Mouse (Mus musculus) embryonic facial prominence, embryonic 11.5 days (tissue): Measurements from ENCODE around the gene Atpif1. TPM values are rescaled to one million over a fixed set of nuclear protein-coding genes. Genes with fewer than 3 reads are reported as not detected.
"Not testable (repeated sequence)": the region's sequence is repeated elsewhere in the genome, so short reads cannot be mapped to it uniquely, and the experiment has no call there.

Source experiments
- ATAC-seq: fragments of 200-750 bp; cut with Nextera tagmentation; replicated peaks from 2 replicates; pipeline ENCODE4 v1.8.0; 2017; ENCODE audit warnings: low read depth; ENCODE audit not compliant: insufficient number of reproducible peaks, low FRiP score, low TSS enrichment
- DNase-seq: peaks from one replicate; pipeline ENCODE4 v3.0.0-alpha.2; 2015; ENCODE audit warnings: low spot score
- H3K27ac ChIP-seq: fragments of 300-500 bp; sonication (generic); replicated peaks from 2 replicates; pipeline ENCODE4 v1.5.1; 2014; ENCODE audit warnings: mild to moderate bottlenecking, low read depth, low read length, control low read depth
- H3K27me3 ChIP-seq: fragments of 300-500 bp; sonication (generic); 2 replicates; pipeline ENCODE4 v1.6.1; 2014; ENCODE audit warnings: mild to moderate bottlenecking, low read length, moderate library complexity, mixed read lengths; ENCODE audit not compliant: control insufficient read depth, insufficient read depth
- H3K36me3 ChIP-seq: fragments of 300-500 bp; sonication (generic); replicated peaks from 2 replicates; pipeline ENCODE4 v1.6.1; 2014; ENCODE audit warnings: low read depth, mild to moderate bottlenecking, low read length, moderate library complexity, mixed read lengths; ENCODE audit not compliant: control insufficient read depth, insufficient read depth
- H3K4me1 ChIP-seq: fragments of 300-500 bp; sonication (generic); 2 replicates; pipeline ENCODE4 v1.6.1; 2014; ENCODE audit warnings: low read length, mixed read lengths; ENCODE audit not compliant: control insufficient read depth, insufficient read depth
- H3K4me2 ChIP-seq: fragments of 300-500 bp; sonication (generic); 2 replicates; pipeline ENCODE4 v1.6.1; 2014; ENCODE audit warnings: low read depth, mild to moderate bottlenecking, control low read depth, low read length, moderate library complexity
- H3K4me3 ChIP-seq: fragments of 300-500 bp; sonication (generic); 2 replicates; pipeline ENCODE4 v1.5.1; 2014; ENCODE audit warnings: low read depth, low read length, control low read depth
- H3K9ac ChIP-seq: fragments of 300-500 bp; sonication (generic); replicated peaks from 2 replicates; pipeline ENCODE4 v1.6.1; 2014; ENCODE audit warnings: mild to moderate bottlenecking, control low read depth, low read length
- H3K9me3 ChIP-seq: fragments of 300-500 bp; sonication (generic); replicated peaks from 2 replicates; pipeline ENCODE4 v1.6.1; 2016; ENCODE audit warnings: mild to moderate bottlenecking, low read length, inconsistent platforms, mixed read lengths; ENCODE audit not compliant: control insufficient read depth
- WGBS: fragments of 180-500 bp; shearing (Covaris S2); extraction: QIAGEN DNeasy Blood & Tissue Kit; methylation state at CpG from one replicate; pipeline ENCODE4 v1.1.7; 2014; 5-methylcytosine and 5-hydroxymethylcytosine counted together
- polyA plus RNA-seq: library from polyadenylated mRNA; unstranded; fragments of >200 nt; fragmentation: Nextera tagmentation; extraction: Ambion mirVana; gene quantifications from 2 replicates; pipeline ENCODE4 v1.2.1, GENCODE M21; 2014

Gene Atpif1
- polyA plus RNA-seq, 1 experiment from 2014 or later: 1,125 TPM

- Histone ChIP-seq H3K4me2 (no peak overlapping the region), H3K9ac (no peak overlapping the region), H3K27ac (no peak overlapping the region), H3K27me3 (no peaks in the 10 kb centered on the region), H3K4me1 (no peaks in the 10 kb centered on the region), H3K36me3 (no peaks in the 10 kb centered on the region), H3K4me3 (no peak overlapping the region), H3K9me3 (no peaks in the 10 kb centered on the region)
- DNase-seq (no peak), ATAC-seq (no peak)
- WGBS: 80% methylated on average over 3 of the region's 3 CpGs
Observed at GRCm38 (mm10) chr4:132563261-132563660, 29.8 kb upstream of the Atpif1 start.

GRCm38 (mm10) chr4:132555550-132555949 lies 22.1 kb upstream of the Atpif1 start:
- H3K4me3 ChIP-seq, H3K9ac ChIP-seq, H3K9me3 ChIP-seq, H3K27me3 ChIP-seq, DNase-seq, H3K4me1 ChIP-seq, H3K27ac ChIP-seq, ATAC-seq, H3K4me2 ChIP-seq, H3K36me3 ChIP-seq: not testable (repeated sequence)
- 84% methylated on average over 7 of the region's 7 CpGs for WGBS

- Histone ChIP-seq H3K27ac (no peak overlapping the region), H3K4me2 (no peak overlapping the region), H3K36me3 (peaks cover 12% of the 10 kb centered on the region), H3K4me3 (no peak overlapping the region), H3K9me3 (no peaks in the 10 kb centered on the region), H3K9ac (no peak overlapping the region), H3K27me3 (no peaks in the 10 kb centered on the region), H3K4me1 (no peaks in the 10 kb centered on the region)
- 82% methylated on average over 8 of the region's 8 CpGs for WGBS
- DNase-seq (no peak), ATAC-seq (no peak)
Observed at GRCm38 (mm10) chr4:132554653-132555052, 21.2 kb upstream of the Atpif1 start.

GRCm38 (mm10) chr4:132554221-132554620 lies 20.8 kb upstream of the Atpif1 start:
- Histone ChIP-seq H3K4me2 (no peak overlapping the region), H3K9me3 (no peaks in the 10 kb centered on the region), H3K9ac (no peak overlapping the region), H3K27ac (no peak overlapping the region), H3K4me1 (no peaks in the 10 kb centered on the region), H3K4me3 (no peak overlapping the region), H3K27me3 (no peaks in the 10 kb centered on the region), H3K36me3 (peaks cover 12% of the 10 kb centered on the region)
- no peak for DNase-seq
- no peak for ATAC-seq
- WGBS: 71% methylated on average over 5 of the region's 5 CpGs

- no peak for ATAC-seq
- H3K36me3 ChIP-seq: peaks cover 5% of the 10 kb centered on the region
- H3K4me1 ChIP-seq: no peaks in the 10 kb centered on the region
- no peak overlapping the region for H3K9ac ChIP-seq
- no peaks in the 10 kb centered on the region for H3K9me3 ChIP-seq
- H3K4me2 ChIP-seq: no peak overlapping the region
- no peak overlapping the region for H3K27ac ChIP-seq
- WGBS: 51% methylated on average over 8 of the region's 8 CpGs
- H3K27me3 ChIP-seq: no peaks in the 10 kb centered on the region
- H3K4me3 ChIP-seq: no peak overlapping the region
- peak; percentile 79 for DNase-seq
Observed at GRCm38 (mm10) chr4:132545851-132546250, 12.4 kb upstream of the Atpif1 start.

- no peak overlapping the region for H3K4me2 ChIP-seq
- no peaks in the 10 kb centered on the region; the same call in 1 of the 2 replicates for H3K36me3 ChIP-seq
- no peak overlapping the region for H3K4me3 ChIP-seq
- H3K9me3 ChIP-seq: no peaks in the 10 kb centered on the region
- no peak overlapping the region for H3K27ac ChIP-seq
- no peak overlapping the region for H3K9ac ChIP-seq
- no peak for DNase-seq
- H3K27me3 ChIP-seq: no peaks in the 10 kb centered on the region
- 88% methylated on average over 1 of the region's 1 CpGs for WGBS
- no peak for ATAC-seq
- no peaks in the 10 kb centered on the region for H3K4me1 ChIP-seq
Observed at GRCm38 (mm10) chr4:132542724-132543123, 9.3 kb upstream of the Atpif1 start.

- no peak for DNase-seq
- Histone ChIP-seq H3K4me1 (no peaks in the 10 kb centered on the region), H3K27ac (no peak overlapping the region), H3K4me2 (no peak overlapping the region), H3K36me3 (no peaks in the 10 kb centered on the region; the same call in 1 of the 2 replicates), H3K9ac (no peak overlapping the region), H3K9me3 (no peaks in the 10 kb centered on the region), H3K4me3 (no peak overlapping the region), H3K27me3 (no peaks in the 10 kb centered on the region)
- 91% methylated on average over 4 of the region's 4 CpGs for WGBS
- ATAC-seq: no peak
Observed at GRCm38 (mm10) chr4:132541413-132541812, 8.0 kb upstream of the Atpif1 start.

- no peak overlapping the region for H3K9ac ChIP-seq
- no peak overlapping the region for H3K4me3 ChIP-seq
- DNase-seq: no peak
- H3K27ac ChIP-seq: no peak overlapping the region
- H3K4me1 ChIP-seq: no peaks in the 10 kb centered on the region
- H3K9me3 ChIP-seq: no peaks in the 10 kb centered on the region
- no peak overlapping the region for H3K4me2 ChIP-seq
- H3K27me3 ChIP-seq: no peaks in the 10 kb centered on the region
- no peaks in the 10 kb centered on the region; the same call in 1 of the 2 replicates for H3K36me3 ChIP-seq
- 94% methylated on average over 5 of the region's 5 CpGs for WGBS
- ATAC-seq: no peak
Observed at GRCm38 (mm10) chr4:132539481-132539880, 6.0 kb upstream of the Atpif1 start.
